Mouse (Mus musculus): ENCODE measurements around the gene Galnt9. TPM values are rescaled to one million over a fixed set of nuclear protein-coding genes. Genes with fewer than 3 reads are reported as not detected.

Gene Galnt9
- polyA plus RNA-seq, 1 experiment from 2014 or later: 0.36 TPM

DNA sequence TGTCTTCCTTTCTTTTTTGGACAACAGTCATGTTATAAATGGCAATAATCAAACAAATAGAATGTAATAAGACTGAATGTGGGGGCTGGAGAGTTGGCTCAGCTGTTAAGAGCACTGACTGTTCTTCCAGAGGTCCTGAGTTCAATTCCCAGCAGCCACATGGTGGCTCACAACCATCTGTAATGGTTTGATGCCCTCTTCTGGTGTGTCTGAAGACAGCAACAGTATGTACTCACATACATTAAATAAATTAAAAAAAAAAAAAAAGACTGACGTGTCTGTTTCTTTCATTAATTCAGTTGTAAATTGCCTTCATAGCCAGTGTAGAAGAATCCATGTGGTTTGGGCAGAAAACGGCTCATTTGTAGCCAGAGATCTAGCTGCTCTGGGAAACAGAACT, 80.2 kb downstream of the Galnt9 start:
- no peak for ATAC-seq
- Histone ChIP-seq H3K36me3 (no peaks in the 10 kb centered on the region), H3K9me3 (no peaks in the 10 kb centered on the region), H3K27ac (no peak overlapping the region), H3K27me3 (replicated peaks) (peaks cover 7% of the 10 kb centered on the region; the same call in 1 of the 2 replicates), H3K4me1 (replicated peaks) (no peaks in the 10 kb centered on the region), H3K4me2 (replicated peaks) (no peak overlapping the region), H3K4me3 (replicated peaks) (no peak overlapping the region), H3K9ac (no peak overlapping the region)
- WGBS: 79% methylated on average over 2 of the region's 2 CpGs

DNA sequence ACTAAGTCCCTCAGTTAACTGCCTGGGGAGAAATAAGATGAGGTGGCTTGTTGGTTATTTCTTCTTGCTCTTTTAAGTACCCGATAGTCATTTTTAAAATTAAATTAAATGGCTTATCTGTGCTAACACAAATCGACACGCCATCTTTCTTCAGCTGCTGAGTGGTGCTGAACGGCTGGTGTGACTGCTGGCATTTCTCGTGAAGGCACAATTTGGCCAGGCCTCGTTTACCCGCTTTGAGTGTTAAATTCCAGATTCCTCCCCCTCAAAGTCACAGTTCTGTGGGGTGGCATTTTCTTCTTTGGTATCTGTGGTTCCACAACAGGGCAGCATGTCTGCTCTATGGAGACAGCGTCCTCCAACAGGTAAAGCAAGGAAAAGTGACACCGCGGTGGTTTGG, 83.2 kb downstream of the Galnt9 start:
- Histone ChIP-seq H3K9me3 (no peaks in the 10 kb centered on the region), H3K4me3 (replicated peaks) (no peak overlapping the region), H3K9ac (no peak overlapping the region), H3K27me3 (replicated peaks) (peaks cover 7% of the 10 kb centered on the region; the same call in 1 of the 2 replicates), H3K4me1 (replicated peaks) (no peaks in the 10 kb centered on the region), H3K27ac (no peak overlapping the region), H3K4me2 (replicated peaks) (no peak overlapping the region), H3K36me3 (no peaks in the 10 kb centered on the region)
- no peak for ATAC-seq
- WGBS: 70% methylated on average over 10 of the region's 10 CpGs

GRCm38 (mm10) chr5:110628156-110628555, 84.0 kb downstream of the Galnt9 start:
- Histone ChIP-seq H3K9ac (no peak overlapping the region), H3K9me3 (no peaks in the 10 kb centered on the region), H3K27me3 (replicated peaks) (peaks cover 7% of the 10 kb centered on the region; the same call in 1 of the 2 replicates), H3K4me1 (replicated peaks) (no peaks in the 10 kb centered on the region), H3K36me3 (no peaks in the 10 kb centered on the region), H3K4me2 (replicated peaks) (no peak overlapping the region), H3K4me3 (replicated peaks) (no peak overlapping the region), H3K27ac (no peak overlapping the region)
- ATAC-seq: no peak
- 18% methylated on average over 19 of the region's 19 CpGs for WGBS

- H3K4me3 ChIP-seq (replicated peaks): no peak overlapping the region
- no peaks in the 10 kb centered on the region for H3K9me3 ChIP-seq
- H3K27ac ChIP-seq: no peak overlapping the region
- H3K27me3 ChIP-seq (replicated peaks): peaks cover 7% of the 10 kb centered on the region; the same call in 1 of the 2 replicates
- no peak for ATAC-seq
- no peak overlapping the region for H3K4me2 ChIP-seq (replicated peaks)
- H3K36me3 ChIP-seq: no peaks in the 10 kb centered on the region
- H3K4me1 ChIP-seq (replicated peaks): no peaks in the 10 kb centered on the region
- WGBS: 76% methylated on average over 2 of the region's 2 CpGs
- no peak overlapping the region for H3K9ac ChIP-seq
These were observed 85.5 kb downstream of the Galnt9 start for GRCm38 (mm10) chr5:110629525-110630120.

GRCm38 (mm10) chr5:110635951-110636707, 92.0 kb downstream of the Galnt9 start:
- no peak overlapping the region for H3K4me2 ChIP-seq (replicated peaks)
- H3K4me1 ChIP-seq (replicated peaks): no peaks in the 10 kb centered on the region
- H3K27ac ChIP-seq: no peak overlapping the region
- no peaks in the 10 kb centered on the region for H3K36me3 ChIP-seq
- 41% methylated on average over 6 of the region's 6 CpGs for WGBS
- ATAC-seq: peak; percentile 34; the same call in 1 of the 2 replicates
- H3K4me3 ChIP-seq (replicated peaks): no peak overlapping the region
- no peaks in the 10 kb centered on the region for H3K9me3 ChIP-seq
- H3K9ac ChIP-seq: no peak overlapping the region
- no peaks in the 10 kb centered on the region for H3K27me3 ChIP-seq (replicated peaks)

- Histone ChIP-seq H3K4me2 (replicated peaks) (no peak overlapping the region), H3K27ac (no peak overlapping the region), H3K4me1 (replicated peaks) (no peaks in the 10 kb centered on the region), H3K4me3 (replicated peaks) (no peak overlapping the region), H3K9ac (no peak overlapping the region), H3K36me3 (no peaks in the 10 kb centered on the region), H3K27me3 (replicated peaks) (no peaks in the 10 kb centered on the region), H3K9me3 (no peaks in the 10 kb centered on the region)
- no peak for ATAC-seq
- 68% methylated on average over 7 of the region's 7 CpGs for WGBS
These were observed 94.3 kb downstream of the Galnt9 start for GRCm38 (mm10) chr5:110638306-110639074.

- WGBS: 20% methylated on average over 12 of the region's 12 CpGs
- no peaks in the 10 kb centered on the region for H3K36me3 ChIP-seq
- no peaks in the 10 kb centered on the region for H3K9me3 ChIP-seq
- ATAC-seq: peak; percentile 41
- H3K9ac ChIP-seq: 0 out of 2 replicates have a peak overlapping the region, but pooled peaks have one; percentile 24
- H3K4me2 ChIP-seq (replicated peaks): peak overlapping the region; percentile 53
- no peaks in the 10 kb centered on the region for H3K4me1 ChIP-seq (replicated peaks)
- no peak overlapping the region for H3K4me3 ChIP-seq (replicated peaks)
- H3K27me3 ChIP-seq (replicated peaks): no peaks in the 10 kb centered on the region
- no peak overlapping the region for H3K27ac ChIP-seq
These were observed 95.3 kb downstream of the Galnt9 start for GRCm38 (mm10) chr5:110639459-110639858.

DNA sequence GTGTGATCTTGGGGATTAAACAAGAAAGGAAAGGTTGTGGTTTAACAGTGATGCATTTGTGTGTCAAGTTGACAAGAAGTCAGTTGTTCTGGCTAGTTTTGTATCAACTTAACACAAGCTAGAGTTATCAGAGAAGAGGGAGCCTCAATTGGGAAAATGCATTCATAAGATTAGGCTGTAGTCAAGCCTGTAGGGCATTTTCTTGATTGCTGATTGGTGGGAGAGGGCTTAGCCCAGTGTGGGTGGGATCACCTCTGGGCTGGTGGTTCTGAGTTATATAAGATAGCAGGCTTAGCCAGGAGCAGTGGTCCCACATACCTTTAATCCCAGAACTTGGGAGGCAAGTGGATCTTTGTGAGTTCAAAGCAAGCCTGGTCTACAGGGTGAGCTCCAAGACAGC, 102.2 kb downstream of the Galnt9 start:
- H3K4me3 ChIP-seq (replicated peaks): no peak overlapping the region
- peaks cover 46% of the 10 kb centered on the region for H3K36me3 ChIP-seq
- H3K9me3 ChIP-seq: no peaks in the 10 kb centered on the region
- no peaks in the 10 kb centered on the region for H3K4me1 ChIP-seq (replicated peaks)
- H3K27me3 ChIP-seq (replicated peaks): no peaks in the 10 kb centered on the region
- H3K9ac ChIP-seq: no peak overlapping the region
- no peak for ATAC-seq
- no peak overlapping the region for H3K4me2 ChIP-seq (replicated peaks)
- H3K27ac ChIP-seq: no peak overlapping the region

GRCm38 (mm10) chr5:110652719-110653648, 108.8 kb downstream of the Galnt9 start, which contains the start of the genes Noc4l and Ddx51:
Noc4l (minus strand) TSS chr5:110653417.
Ddx51 (plus strand) TSS chr5:110653451.
- Histone ChIP-seq H3K9ac (peak within 1 kb of the TSS; percentile 79), H3K27ac (0 out of 2 replicates have a peak within 1 kb of the TSS, but pooled peaks have one; percentile 25), H3K9me3 (no peaks in the 10 kb centered on the region), H3K27me3 (replicated peaks) (no peaks in the 10 kb centered on the region), H3K36me3 (peaks cover 60% of the 10 kb centered on the region), H3K4me1 (replicated peaks) (peaks cover 6% of the 10 kb centered on the region), H3K4me2 (replicated peaks) (peak within 1 kb of the TSS; percentile 84), H3K4me3 (replicated peaks) (peak within 1 kb of the TSS; percentile 95)
- WGBS: 1% methylated on average over 91 of the region's 91 CpGs
- ATAC-seq: peak; percentile 93

DNA sequence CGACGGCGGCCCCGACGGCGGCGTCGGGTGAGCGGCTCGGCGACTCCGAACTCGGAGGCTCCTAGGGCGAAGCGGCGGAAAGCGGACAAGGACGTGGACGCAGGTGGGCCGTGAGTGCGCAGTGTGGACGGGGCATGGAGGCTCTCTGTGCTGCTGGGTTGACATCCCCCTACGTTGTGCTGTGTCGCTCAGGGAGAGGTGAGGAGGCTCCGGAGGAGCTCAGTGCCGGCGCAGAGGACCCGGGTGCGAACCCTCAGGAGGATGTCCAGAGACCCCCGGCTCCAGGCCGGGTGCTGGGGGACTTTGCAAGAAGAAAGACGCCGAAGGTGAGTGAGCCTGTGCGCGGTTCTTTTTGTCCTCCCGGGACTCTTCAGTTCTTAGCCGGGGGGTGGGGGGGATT, 109.5 kb downstream of the Galnt9 start:
- 0 out of 2 replicates have a peak overlapping the region, but pooled peaks have one; percentile 25 for H3K27ac ChIP-seq

DNA sequence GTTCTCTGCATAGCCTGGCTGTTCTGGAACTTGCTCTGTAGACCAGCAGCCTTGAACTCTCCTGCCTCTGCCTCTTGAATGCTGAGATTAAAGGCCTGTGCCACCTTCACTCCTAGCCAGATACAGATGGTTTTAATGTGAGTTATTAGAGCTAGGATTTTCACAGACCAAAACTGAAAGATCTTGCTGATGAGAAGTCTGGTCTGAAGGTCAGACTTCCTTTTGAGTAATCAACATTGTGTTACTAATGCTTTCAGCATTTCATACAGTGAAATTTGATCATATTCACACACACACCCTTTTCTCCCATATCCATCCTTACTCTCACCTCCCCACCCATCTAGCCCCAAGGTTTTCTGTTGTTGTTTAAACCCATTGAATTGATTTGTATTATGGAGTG, 115.5 kb downstream of the Galnt9 start:
- no peaks in the 10 kb centered on the region for H3K9me3 ChIP-seq
- H3K27ac ChIP-seq: no peak overlapping the region
- no peaks in the 10 kb centered on the region for H3K4me1 ChIP-seq (replicated peaks)
- no peak for ATAC-seq
- no peak overlapping the region for H3K4me2 ChIP-seq (replicated peaks)
- H3K36me3 ChIP-seq: peaks cover 48% of the 10 kb centered on the region
- no peak overlapping the region for H3K4me3 ChIP-seq (replicated peaks)
- no peak overlapping the region for H3K9ac ChIP-seq
- H3K27me3 ChIP-seq (replicated peaks): no peaks in the 10 kb centered on the region

More for the DNA sequence above, 109.5 kb downstream of the Galnt9 start:
- peak; percentile 66 for ATAC-seq
- peaks cover 56% of the 10 kb centered on the region for H3K36me3 ChIP-seq
- H3K9me3 ChIP-seq: no peaks in the 10 kb centered on the region
- H3K27me3 ChIP-seq (replicated peaks): no peaks in the 10 kb centered on the region
- H3K9ac ChIP-seq: peak overlapping the region; percentile 79
- H3K4me2 ChIP-seq (replicated peaks): peak overlapping the region; percentile 84
- H3K4me3 ChIP-seq (replicated peaks): peak overlapping the region; percentile 95
- under 1% methylated on average over 34 of the region's 37 CpGs for WGBS
- peaks cover 6% of the 10 kb centered on the region for H3K4me1 ChIP-seq (replicated peaks)
